Mouse (Mus musculus): ENCODE measurements at regions not wholly inside any gene's neighbourhood (a gene's known extent, or its start where the extent isn't known, plus 50 kb on each side); places are given as distances from the start of the nearest gene placed in this dataset.
"Not testable (repeated sequence)": the region's sequence is repeated elsewhere in the genome, so short reads cannot be mapped to it uniquely, and the experiment has no call there.

DNA sequence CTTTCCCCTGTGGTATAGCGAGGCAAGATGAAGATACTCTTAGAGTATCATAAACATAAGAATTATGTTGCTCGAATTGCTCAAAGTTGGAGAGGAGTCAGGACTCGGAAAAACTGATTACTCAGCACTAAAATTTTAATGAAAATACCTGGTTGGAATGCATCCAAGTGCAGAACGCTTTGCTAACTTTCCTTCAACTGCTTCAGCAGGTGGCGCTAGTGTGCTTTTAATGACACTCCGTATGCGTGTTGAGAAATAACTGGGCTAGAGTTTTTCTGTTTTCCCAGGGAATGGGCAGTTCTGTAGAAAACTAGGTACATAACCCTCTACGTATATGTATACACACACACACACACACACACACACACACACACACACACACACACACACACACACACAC is 221.0 kb downstream of the Grxcr1 start:
- H3K9me3 ChIP-seq (replicated peaks; ENCODE audit: control insufficient read depth, low read length), result no peaks in the 10 kb centered on the region
- no peak overlapping the region for H3K27ac ChIP-seq (ENCODE audit: low read depth)
- no peaks in the 10 kb centered on the region for H3K27me3 ChIP-seq (ENCODE audit: control insufficient read depth, insufficient read depth, low read length)
- no peak overlapping the region for H3K9ac ChIP-seq (replicated peaks; ENCODE audit: low read depth, low read length)
- no peaks in the 10 kb centered on the region; the same call in 1 of the 2 replicates for H3K4me1 ChIP-seq (ENCODE audit: control insufficient read depth, insufficient read depth)
- H3K4me2 ChIP-seq (ENCODE audit: low read depth, low read length), result no peak overlapping the region
- WGBS, result 16% methylated on average over 8 of the region's 8 CpGs
- DNase-seq (ENCODE audit: low spot score) (peak; percentile 53), ATAC-seq (ENCODE audit: insufficient read depth, low read depth) (no peak)
- H3K4me3 ChIP-seq (ENCODE audit: low read depth, low read length), result no peak overlapping the region
- H3K36me3 ChIP-seq (replicated peaks; ENCODE audit: control insufficient read depth, insufficient read depth, low read length), result no peaks in the 10 kb centered on the region
- TF ChIP-seq CTCF (IDR thresholded peaks at IDR 0.05; ENCODE audit: low read depth) (peak; percentile 67), EP300 (IDR thresholded peaks at IDR 0.05; ENCODE audit: low read depth) (no peak)

DNA sequence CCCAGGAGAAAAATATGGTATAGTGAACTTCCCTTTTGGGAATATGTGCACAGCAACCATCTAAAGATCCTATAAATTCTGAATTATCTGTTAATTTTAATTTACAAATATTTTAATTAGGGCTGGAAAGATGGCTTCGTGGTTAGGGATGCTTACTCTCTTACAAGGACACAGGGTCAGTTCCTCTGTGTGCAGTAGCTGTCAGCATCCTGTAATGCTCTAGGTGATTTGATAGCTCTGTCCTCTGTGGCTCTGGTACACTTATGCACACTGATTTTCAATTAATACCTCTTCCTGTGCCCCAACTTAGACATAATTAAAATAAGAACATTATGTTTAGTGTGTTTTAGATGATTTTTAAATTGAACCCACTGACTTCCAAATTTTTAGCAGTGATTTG is 221.8 kb downstream of the Grxcr1 start:
- no peak for ATAC-seq (ENCODE audit: insufficient read depth, low read depth)
- no peak for TF ChIP-seq EP300 (IDR thresholded peaks at IDR 0.05; ENCODE audit: low read depth)
- TF ChIP-seq CTCF (IDR thresholded peaks at IDR 0.05; ENCODE audit: low read depth), result no peak
- no peaks in the 10 kb centered on the region for H3K27me3 ChIP-seq (ENCODE audit: control insufficient read depth, insufficient read depth, low read length)
- 48% methylated on average over 1 of the region's 1 CpGs for WGBS
- H3K9me3 ChIP-seq (replicated peaks; ENCODE audit: control insufficient read depth, low read length), result no peaks in the 10 kb centered on the region
- H3K27ac ChIP-seq (ENCODE audit: low read depth), result no peak overlapping the region
- H3K4me1 ChIP-seq (ENCODE audit: control insufficient read depth, insufficient read depth), result no peaks in the 10 kb centered on the region; the same call in 1 of the 2 replicates
- H3K36me3 ChIP-seq (replicated peaks; ENCODE audit: control insufficient read depth, insufficient read depth, low read length), result no peaks in the 10 kb centered on the region
- no peak overlapping the region for H3K4me2 ChIP-seq (ENCODE audit: low read depth, low read length)
- no peak overlapping the region for H3K4me3 ChIP-seq (ENCODE audit: low read depth, low read length)
- no peak for DNase-seq (ENCODE audit: low spot score)
- no peak overlapping the region for H3K9ac ChIP-seq (replicated peaks; ENCODE audit: low read depth, low read length)

- WGBS, result 75% methylated on average over 2 of the region's 2 CpGs
- ATAC-seq (ENCODE audit: insufficient read depth, low read depth) (no peak), DNase-seq (ENCODE audit: low spot score) (no peak)
- H3K27ac ChIP-seq (ENCODE audit: low read depth), result no peak overlapping the region
- no peak overlapping the region for H3K4me2 ChIP-seq (ENCODE audit: low read depth, low read length)
- H3K9ac ChIP-seq (replicated peaks; ENCODE audit: low read depth, low read length), result no peak overlapping the region
- H3K36me3 ChIP-seq (replicated peaks; ENCODE audit: control insufficient read depth, insufficient read depth, low read length), result no peaks in the 10 kb centered on the region
- H3K4me3 ChIP-seq (ENCODE audit: low read depth, low read length), result no peak overlapping the region
- no peak for TF ChIP-seq EP300 (IDR thresholded peaks at IDR 0.05; ENCODE audit: low read depth)
- TF ChIP-seq CTCF (IDR thresholded peaks at IDR 0.05; ENCODE audit: low read depth), result no peak
- no peaks in the 10 kb centered on the region for H3K9me3 ChIP-seq (replicated peaks; ENCODE audit: control insufficient read depth, low read length)
- no peaks in the 10 kb centered on the region; the same call in 1 of the 2 replicates for H3K4me1 ChIP-seq (ENCODE audit: control insufficient read depth, insufficient read depth)
- no peaks in the 10 kb centered on the region for H3K27me3 ChIP-seq (ENCODE audit: control insufficient read depth, insufficient read depth, low read length)
Measured at GRCm38 (mm10) chr5:68254111-68254510, 222.5 kb downstream of the Grxcr1 start.

DNA sequence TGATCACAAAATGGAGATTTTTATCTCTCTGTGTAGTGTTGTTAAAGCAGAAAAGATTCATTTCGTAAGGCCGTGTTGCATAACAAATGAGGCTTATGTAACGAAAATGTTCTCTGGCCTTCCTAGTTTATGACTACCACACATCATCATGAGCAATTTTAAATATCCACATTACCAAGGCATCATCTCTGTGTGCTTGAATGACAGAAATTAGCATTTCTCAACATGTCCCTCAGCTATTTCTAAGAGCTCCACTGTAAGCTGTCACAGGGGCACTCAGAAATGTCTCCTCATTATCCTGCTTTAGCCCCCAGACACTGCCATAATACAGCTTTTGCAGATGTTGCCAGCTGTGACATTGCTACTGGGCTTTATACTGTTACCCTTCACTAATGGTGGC is 232.6 kb downstream of the Grxcr1 start:
- no peak for TF ChIP-seq CTCF (IDR thresholded peaks at IDR 0.05; ENCODE audit: low read depth)
- TF ChIP-seq EP300 (IDR thresholded peaks at IDR 0.05; ENCODE audit: low read depth), result no peak
- no peak overlapping the region for H3K4me2 ChIP-seq (ENCODE audit: low read depth, low read length)
- ATAC-seq (ENCODE audit: insufficient read depth, low read depth) (no peak), DNase-seq (ENCODE audit: low spot score) (no peak)
- 84% methylated on average over 3 of the region's 3 CpGs for WGBS
- H3K4me3 ChIP-seq (ENCODE audit: low read depth, low read length), result no peak overlapping the region
- no peaks in the 10 kb centered on the region for H3K27me3 ChIP-seq (ENCODE audit: control insufficient read depth, insufficient read depth, low read length)
- no peaks in the 10 kb centered on the region for H3K36me3 ChIP-seq (replicated peaks; ENCODE audit: control insufficient read depth, insufficient read depth, low read length)
- H3K9ac ChIP-seq (replicated peaks; ENCODE audit: low read depth, low read length), result no peak overlapping the region
- H3K4me1 ChIP-seq (ENCODE audit: control insufficient read depth, insufficient read depth), result no peaks in the 10 kb centered on the region
- no peak overlapping the region for H3K27ac ChIP-seq (ENCODE audit: low read depth)
- H3K9me3 ChIP-seq (replicated peaks; ENCODE audit: control insufficient read depth, low read length), result no peaks in the 10 kb centered on the region

DNA sequence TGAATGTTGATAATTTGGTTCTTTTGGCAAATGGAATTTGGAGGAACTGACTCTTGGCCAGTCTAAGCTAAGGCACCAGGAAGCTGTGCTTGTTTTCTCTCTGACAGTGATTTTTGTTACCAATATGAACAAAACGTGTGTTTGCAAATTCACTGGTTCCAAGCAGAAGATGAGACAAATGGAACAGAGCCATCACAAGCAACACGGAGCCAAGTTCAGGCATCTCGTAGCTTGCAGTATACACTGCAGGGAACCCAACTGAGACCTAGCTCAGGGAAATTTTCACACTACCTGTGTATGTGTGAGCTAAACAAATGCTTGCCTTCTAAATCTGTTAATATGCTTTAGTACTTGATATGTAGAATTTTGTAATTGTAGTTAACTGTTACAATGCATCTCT is 242.6 kb downstream of the Grxcr1 start:
- no peak overlapping the region for H3K27ac ChIP-seq (ENCODE audit: low read depth)
- H3K9ac ChIP-seq (replicated peaks; ENCODE audit: low read depth, low read length), result no peak overlapping the region
- H3K27me3 ChIP-seq (ENCODE audit: control insufficient read depth, insufficient read depth, low read length), result no peaks in the 10 kb centered on the region
- no peaks in the 10 kb centered on the region for H3K9me3 ChIP-seq (replicated peaks; ENCODE audit: control insufficient read depth, low read length)
- no peaks in the 10 kb centered on the region for H3K36me3 ChIP-seq (replicated peaks; ENCODE audit: control insufficient read depth, insufficient read depth, low read length)
- WGBS, result 63% methylated on average over 3 of the region's 3 CpGs
- ATAC-seq (ENCODE audit: insufficient read depth, low read depth) (no peak), DNase-seq (ENCODE audit: low spot score) (no peak)
- H3K4me3 ChIP-seq (ENCODE audit: low read depth, low read length), result no peak overlapping the region
- no peak for TF ChIP-seq CTCF (IDR thresholded peaks at IDR 0.05; ENCODE audit: low read depth)
- no peak for TF ChIP-seq EP300 (IDR thresholded peaks at IDR 0.05; ENCODE audit: low read depth)
- H3K4me2 ChIP-seq (ENCODE audit: low read depth, low read length), result no peak overlapping the region
- no peaks in the 10 kb centered on the region for H3K4me1 ChIP-seq (ENCODE audit: control insufficient read depth, insufficient read depth)

GRCm38 (mm10) chr5:68275558-68276263 is 244.1 kb downstream of the Grxcr1 start:
- DNase-seq (ENCODE audit: low spot score) (no peak), ATAC-seq (ENCODE audit: insufficient read depth, low read depth) (no peak)
- no peaks in the 10 kb centered on the region for H3K4me1 ChIP-seq (ENCODE audit: control insufficient read depth, insufficient read depth)
- H3K27me3 ChIP-seq (ENCODE audit: control insufficient read depth, insufficient read depth, low read length), result no peaks in the 10 kb centered on the region
- no peak overlapping the region for H3K4me2 ChIP-seq (ENCODE audit: low read depth, low read length)
- no peak overlapping the region for H3K9ac ChIP-seq (replicated peaks; ENCODE audit: low read depth, low read length)
- TF ChIP-seq EP300 (IDR thresholded peaks at IDR 0.05; ENCODE audit: low read depth), result no peak
- no peak for TF ChIP-seq CTCF (IDR thresholded peaks at IDR 0.05; ENCODE audit: low read depth)
- no peak overlapping the region for H3K4me3 ChIP-seq (ENCODE audit: low read depth, low read length)
- no peak overlapping the region for H3K27ac ChIP-seq (ENCODE audit: low read depth)
- WGBS, result 62% methylated on average over 5 of the region's 5 CpGs
- no peaks in the 10 kb centered on the region for H3K36me3 ChIP-seq (replicated peaks; ENCODE audit: control insufficient read depth, insufficient read depth, low read length)
- no peaks in the 10 kb centered on the region for H3K9me3 ChIP-seq (replicated peaks; ENCODE audit: control insufficient read depth, low read length)

GRCm38 (mm10) chr5:68295774-68296173 is 264.1 kb downstream of the Grxcr1 start:
- DNase-seq (ENCODE audit: low spot score); H3K27ac ChIP-seq (ENCODE audit: low read depth); H3K27me3 ChIP-seq (ENCODE audit: control insufficient read depth, insufficient read depth, low read length); ATAC-seq (ENCODE audit: insufficient read depth, low read depth); H3K4me3 ChIP-seq (ENCODE audit: low read depth, low read length); H3K36me3 ChIP-seq (replicated peaks; ENCODE audit: control insufficient read depth, insufficient read depth, low read length); H3K9ac ChIP-seq (replicated peaks; ENCODE audit: low read depth, low read length); H3K9me3 ChIP-seq (replicated peaks; ENCODE audit: control insufficient read depth, low read length); H3K4me1 ChIP-seq (ENCODE audit: control insufficient read depth, insufficient read depth); H3K4me2 ChIP-seq (ENCODE audit: low read depth, low read length): not testable (repeated sequence)
- WGBS, result 84% methylated on average over 2 of the region's 2 CpGs
